Mouse (Mus musculus): Measurements from ENCODE around the gene Phactr4.

DNA sequence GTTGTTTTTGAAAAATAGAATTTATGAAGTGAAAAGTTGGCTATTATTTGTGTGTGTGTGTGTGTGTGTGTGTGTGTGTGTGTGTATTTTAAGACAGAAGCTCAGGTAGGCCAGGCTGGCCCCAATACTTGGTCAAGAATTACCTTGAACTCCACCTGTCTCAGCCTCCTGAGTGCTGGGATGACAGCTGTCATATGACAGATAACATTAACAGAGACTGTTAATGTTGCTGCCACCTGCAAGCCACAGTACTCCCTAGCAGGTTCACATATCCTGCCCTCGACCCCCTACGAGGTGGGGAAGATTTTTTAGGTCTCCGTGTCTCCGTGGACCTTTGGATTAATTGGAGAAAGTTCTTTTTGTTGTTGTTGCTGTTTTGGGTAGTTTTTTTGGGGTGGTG lies 5.2 kb upstream of the Phactr4 start:
- TF ChIP-seq CTCF (IDR thresholded peaks at IDR 0.05; ENCODE audit: low read depth, low read length) (no peak), POLR2A (IDR thresholded peaks at IDR 0.05; ENCODE audit: borderline replicate concordance, low read depth, low read length) (no peak)

Measured in bone marrow macrophage, adult 2 months (primary cell).